Mouse (Mus musculus) neural tube, embryonic 11.5 days (tissue): ENCODE data around the gene Gnaz. TPM values are rescaled to one million over a fixed set of nuclear protein-coding genes. Genes with fewer than 3 reads are reported as not detected.
"Not testable (repeated sequence)": the region's sequence is repeated elsewhere in the genome, so short reads cannot be mapped to it uniquely, and the experiment has no call there.

Source experiments
- ATAC-seq: fragments of 200-750 bp; cut with Nextera tagmentation; 2 replicates; pipeline ENCODE4 v1.8.0; 2017; ENCODE audit warnings: moderate number of reproducible peaks, mild to moderate bottlenecking, moderate TSS enrichment, moderate library complexity; ENCODE audit not compliant: insufficient read depth, low FRiP score, low TSS enrichment
- DNase-seq: peaks from one replicate; pipeline ENCODE4 v3.0.0-alpha.2; 2015; ENCODE audit warnings: low spot score
- H3K27ac ChIP-seq: fragments of 300-500 bp; sonication (generic); 2 replicates; pipeline ENCODE4 v1.5.1; 2014; ENCODE audit warnings: low read depth, mild to moderate bottlenecking, low read length
- H3K27me3 ChIP-seq: fragments of 300-500 bp; sonication (generic); 2 replicates; pipeline ENCODE4 v1.6.1; 2014; ENCODE audit warnings: mild to moderate bottlenecking, low read length, mixed read lengths; ENCODE audit not compliant: control insufficient read depth, insufficient read depth
- H3K36me3 ChIP-seq: fragments of 300-500 bp; sonication (generic); 2 replicates; pipeline ENCODE4 v1.6.1; 2014; ENCODE audit warnings: mild to moderate bottlenecking, low read length, moderate library complexity, mixed read lengths; ENCODE audit not compliant: control insufficient read depth, insufficient read depth
- H3K4me1 ChIP-seq: fragments of 300-500 bp; sonication (generic); 2 replicates; pipeline ENCODE4 v1.6.1; 2014; ENCODE audit warnings: low read length, mixed read lengths; ENCODE audit not compliant: control insufficient read depth, insufficient read depth
- H3K4me2 ChIP-seq: fragments of 300-500 bp; sonication (generic); 2 replicates; pipeline ENCODE4 v1.6.1; 2014; ENCODE audit warnings: low read depth, mild to moderate bottlenecking, moderate library complexity
- H3K4me3 ChIP-seq: fragments of 300-500 bp; sonication (generic); 2 replicates; pipeline ENCODE4 v1.5.1; 2014; ENCODE audit warnings: low read depth, low read length
- H3K9ac ChIP-seq: fragments of 300-500 bp; sonication (generic); 2 replicates; pipeline ENCODE4 v1.6.1; 2014; ENCODE audit warnings: mild to moderate bottlenecking, low read length
- H3K9me3 ChIP-seq: fragments of 300-500 bp; sonication (generic); 2 replicates; pipeline ENCODE4 v1.6.1; 2016; ENCODE audit warnings: low read length; ENCODE audit not compliant: control insufficient read depth
- WGBS: fragments of 180-500 bp; shearing (Covaris S2); extraction: QIAGEN DNeasy Blood & Tissue Kit; methylation state at CpG from one replicate; pipeline ENCODE4 v1.1.7; 2014; 5-methylcytosine and 5-hydroxymethylcytosine counted together
- polyA plus RNA-seq: library from polyadenylated mRNA; unstranded; fragments of >200 nt; fragmentation: Nextera tagmentation; extraction: Ambion mirVana; gene quantifications from 2 replicates; pipeline ENCODE4 v1.2.1, GENCODE M21; 2014

Gene Gnaz
- polyA plus RNA-seq, 1 experiment from 2014 or later, result 16.0 TPM

DNA sequence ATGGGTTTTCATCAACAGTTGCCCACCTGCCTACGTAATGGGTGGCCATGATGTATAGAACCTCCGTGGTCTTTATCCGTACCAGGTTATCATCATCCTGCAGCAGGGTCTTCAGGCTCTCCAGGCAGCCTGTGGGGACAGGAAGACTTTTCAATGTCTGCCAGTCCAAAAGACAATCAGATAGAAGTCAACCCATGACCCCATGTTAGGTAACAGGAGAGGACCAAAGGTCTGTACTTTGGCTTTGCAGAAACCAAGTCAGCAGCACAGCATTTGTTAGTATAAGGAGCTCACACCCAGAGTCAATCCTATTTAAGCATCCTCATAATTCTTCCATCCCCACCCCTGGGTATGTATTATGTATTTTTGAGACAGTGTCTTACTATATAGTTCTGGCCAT lies 62.7 kb downstream of the Gnaz start:
- no peak overlapping the region for H3K4me2 ChIP-seq
- H3K9ac ChIP-seq, result no peak overlapping the region
- H3K9me3 ChIP-seq, result no peaks in the 10 kb centered on the region
- no peaks in the 10 kb centered on the region for H3K27me3 ChIP-seq
- no peak overlapping the region for H3K27ac ChIP-seq
- no peak for DNase-seq
- WGBS, result 87% methylated on average over 3 of the region's 3 CpGs
- ATAC-seq, result no peak
- no peaks in the 10 kb centered on the region for H3K36me3 ChIP-seq
- no peak overlapping the region for H3K4me3 ChIP-seq
- H3K4me1 ChIP-seq, result peaks cover 10% of the 10 kb centered on the region

DNA sequence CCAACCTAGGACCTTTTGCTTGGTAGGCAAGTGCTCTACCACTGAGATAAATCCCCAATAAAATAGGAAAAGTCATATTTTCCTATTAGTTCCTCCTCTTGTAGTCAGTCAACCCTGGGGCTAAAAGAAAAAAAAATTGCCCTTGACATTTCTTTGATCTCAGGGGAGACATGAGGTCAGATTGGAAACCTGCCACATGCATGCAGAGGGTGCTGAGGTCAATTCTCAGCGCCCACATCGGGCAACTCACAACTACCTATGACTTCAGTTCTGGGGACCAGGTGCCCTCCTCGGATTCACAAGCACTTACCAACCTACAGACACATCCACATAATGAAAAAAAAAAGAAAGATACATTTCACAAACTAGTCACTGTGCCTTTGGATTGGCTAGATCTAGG lies 63.3 kb downstream of the Gnaz start:
- 82% methylated on average over 3 of the region's 3 CpGs for WGBS
- Histone ChIP-seq H3K9me3 (no peaks in the 10 kb centered on the region), H3K27ac (no peak overlapping the region), H3K4me3 (no peak overlapping the region), H3K36me3 (no peaks in the 10 kb centered on the region), H3K27me3 (no peaks in the 10 kb centered on the region), H3K4me2 (no peak overlapping the region), H3K9ac (no peak overlapping the region), H3K4me1 (peaks cover 10% of the 10 kb centered on the region)
- DNase-seq (no peak), ATAC-seq (no peak)

DNA sequence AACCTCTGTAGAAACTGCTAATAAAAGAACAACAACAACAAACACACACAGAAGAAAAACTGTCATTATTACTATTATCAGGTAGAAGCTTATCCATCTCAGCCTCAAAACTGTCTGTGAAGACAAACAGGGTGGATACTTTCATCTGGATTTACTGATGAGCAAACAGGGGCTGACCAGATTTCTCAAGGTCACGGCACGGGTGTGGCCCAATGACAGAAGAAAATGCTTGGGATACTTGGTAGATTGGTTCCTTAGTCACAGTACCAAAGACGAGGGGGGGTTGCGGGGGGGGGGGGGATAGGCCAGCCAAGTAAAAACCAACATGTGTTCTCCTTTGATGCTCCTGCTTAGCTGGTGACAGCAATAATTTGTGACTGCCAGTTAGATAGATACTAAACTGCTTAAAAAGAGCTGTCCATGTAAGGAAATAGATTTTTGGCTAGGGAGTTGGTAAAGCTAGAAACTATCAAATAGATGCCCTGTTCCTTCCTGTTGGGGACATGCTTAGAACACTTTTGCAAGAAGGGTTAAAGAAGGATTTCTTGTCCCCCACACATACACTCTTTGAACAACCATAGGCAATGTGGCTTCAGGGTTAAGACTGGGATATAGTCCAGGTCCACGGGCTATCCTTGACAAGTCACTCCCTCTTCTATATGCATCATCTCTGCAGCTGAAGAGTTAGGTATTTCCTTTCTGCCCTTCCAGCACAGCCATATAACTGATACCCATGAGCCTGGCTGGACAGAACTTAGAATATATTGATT lies 64.6 kb downstream of the Gnaz start:
- H3K9me3 ChIP-seq, result no peaks in the 10 kb centered on the region
- ATAC-seq, result no peak
- peaks cover 15% of the 10 kb centered on the region for H3K4me1 ChIP-seq
- H3K9ac ChIP-seq, result no peak overlapping the region
- no peak overlapping the region for H3K4me2 ChIP-seq
- H3K36me3 ChIP-seq, result no peaks in the 10 kb centered on the region
- DNase-seq, result no peak
- no peaks in the 10 kb centered on the region for H3K27me3 ChIP-seq
- 78% methylated on average over 5 of the region's 5 CpGs for WGBS
- H3K27ac ChIP-seq, result no peak overlapping the region
- H3K4me3 ChIP-seq, result no peak overlapping the region

DNA sequence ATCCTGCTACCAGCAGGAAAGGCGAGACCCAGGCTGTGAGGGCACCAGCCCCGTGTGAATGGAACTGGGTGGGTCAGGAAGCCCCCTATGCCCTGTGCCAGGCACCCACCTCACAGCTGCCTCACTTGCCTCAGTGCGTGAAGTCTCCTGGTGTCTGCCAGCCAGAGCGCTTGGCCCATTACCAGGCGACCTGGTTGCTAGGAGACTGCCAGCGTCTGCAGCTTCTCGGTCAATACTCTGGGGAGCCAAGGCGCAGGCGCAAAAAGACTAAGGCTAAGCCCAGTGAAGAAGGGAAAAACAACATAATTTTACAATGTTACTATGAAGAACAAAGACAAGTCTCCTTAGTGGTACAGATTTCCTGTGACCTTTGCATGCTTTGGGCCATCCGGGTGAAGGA lies 65.4 kb downstream of the Gnaz start, which contains the start of gene Rsph14:
Gene Rsph14, minus strand, starts transcription at position 192 of the 400 bp plus-strand sequence.
- Histone ChIP-seq H3K4me3 (no peak within 1 kb of the TSS), H3K27me3 (no peaks in the 10 kb centered on the region), H3K4me1 (peaks cover 17% of the 10 kb centered on the region), H3K36me3 (no peaks in the 10 kb centered on the region), H3K27ac (no peak within 1 kb of the TSS), H3K9ac (no peak within 1 kb of the TSS), H3K9me3 (no peaks in the 10 kb centered on the region), H3K4me2 (no peak within 1 kb of the TSS)
- DNase-seq (peak; percentile 80), ATAC-seq (peak; percentile 28; the same call in 1 of the 2 replicates)
- 23% methylated on average over 10 of the region's 10 CpGs for WGBS

DNA sequence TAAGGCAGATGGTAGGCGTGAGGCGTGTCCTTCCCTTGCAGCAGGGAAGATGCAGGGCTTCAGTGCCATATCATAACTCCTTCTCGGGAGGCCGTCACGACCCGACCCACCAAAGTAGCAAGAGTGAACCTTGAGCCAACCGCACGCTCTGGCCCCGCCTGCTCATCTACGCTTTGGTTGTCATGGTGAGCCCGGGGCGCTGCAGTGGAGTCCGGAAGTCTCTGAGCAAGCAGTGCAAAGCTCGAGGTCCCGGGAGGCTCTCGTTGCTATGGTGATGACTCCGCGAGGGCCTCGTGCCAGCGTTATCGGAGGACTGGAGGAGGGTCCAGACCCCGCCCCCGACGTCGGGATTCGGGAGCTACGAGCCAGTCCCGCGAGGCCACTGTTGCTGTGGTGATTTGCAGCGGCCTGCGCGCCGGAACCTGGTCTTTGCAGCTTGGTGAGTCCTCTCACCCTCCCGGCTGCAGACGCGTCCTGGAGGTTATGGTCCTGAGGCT lies 70.0 kb downstream of the Gnaz start, which contains the start of gene Rab36:
Gene Rab36, plus strand, starts transcription at position 176 of the 497 bp plus-strand sequence.
- WGBS, result under 1% methylated on average over 36 of the region's 36 CpGs
- DNase-seq, result peak; percentile 99
- peaks cover 21% of the 10 kb centered on the region for H3K4me1 ChIP-seq

DNA sequence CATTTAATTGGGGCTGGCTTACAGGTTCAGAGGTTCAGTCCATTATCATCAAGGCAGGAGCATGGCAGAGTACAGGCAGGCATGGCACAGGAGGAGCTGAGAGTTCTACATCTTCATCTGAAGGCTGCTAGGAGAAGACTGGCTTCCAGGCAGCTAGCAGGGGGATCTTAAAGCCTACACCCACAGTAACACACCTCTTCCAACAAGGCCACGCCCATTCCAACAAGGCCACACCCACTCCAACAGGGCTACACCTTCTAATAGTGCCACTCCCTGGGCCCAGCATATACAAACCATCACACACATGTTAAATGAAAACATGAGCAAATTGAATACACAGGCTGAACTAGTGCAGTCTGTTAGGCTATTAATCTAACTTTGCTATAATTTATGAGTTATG lies 75.1 kb downstream of the Gnaz start:
- ATAC-seq, H3K9ac ChIP-seq, H3K4me3 ChIP-seq, H3K9me3 ChIP-seq, DNase-seq, H3K4me2 ChIP-seq, H3K27me3 ChIP-seq, H3K36me3 ChIP-seq, H3K27ac ChIP-seq, H3K4me1 ChIP-seq: not testable (repeated sequence)
- 17% methylated on average over 1 of the region's 1 CpGs for WGBS

More for the DNA sequence above, 70.0 kb downstream of the Gnaz start, which contains the start of gene Rab36:
- Histone ChIP-seq H3K36me3 (no peaks in the 10 kb centered on the region), H3K27ac (peak within 1 kb of the TSS; percentile 80), H3K4me3 (peak within 1 kb of the TSS; percentile 33), H3K4me2 (peak within 1 kb of the TSS; percentile 76), H3K27me3 (no peaks in the 10 kb centered on the region), H3K9me3 (no peaks in the 10 kb centered on the region), H3K9ac (peak within 1 kb of the TSS; percentile 69)
- ATAC-seq, result peak; percentile 96

DNA sequence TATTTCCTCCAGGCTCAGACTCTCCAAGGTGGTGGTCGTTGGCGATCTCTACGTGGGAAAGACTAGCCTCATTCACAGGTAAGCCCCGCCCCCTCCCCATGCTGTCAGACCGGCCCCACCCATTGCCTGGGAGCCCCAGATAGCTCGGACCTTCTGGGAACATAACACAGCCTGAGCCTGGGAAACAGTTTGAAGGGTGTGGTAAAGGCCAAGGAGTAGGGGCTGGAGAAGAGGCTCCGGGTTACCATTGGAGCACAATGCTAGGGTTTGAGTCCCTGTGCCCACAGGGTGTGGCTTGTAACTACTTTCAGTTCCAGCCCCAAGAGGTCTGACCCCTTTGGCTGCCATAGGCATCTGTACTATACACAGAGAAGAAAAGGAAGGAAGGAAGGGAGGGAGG lies 77.5 kb downstream of the Gnaz start:
- no peaks in the 10 kb centered on the region for H3K9me3 ChIP-seq
- DNase-seq (no peak), ATAC-seq (no peak)
- H3K4me3 ChIP-seq, result no peak overlapping the region
- no peak overlapping the region for H3K9ac ChIP-seq
- no peaks in the 10 kb centered on the region for H3K27me3 ChIP-seq
- WGBS, result 47% methylated on average over 7 of the region's 7 CpGs
- H3K4me2 ChIP-seq, result no peak overlapping the region
- no peaks in the 10 kb centered on the region for H3K36me3 ChIP-seq
- H3K4me1 ChIP-seq, result no peaks in the 10 kb centered on the region
- H3K27ac ChIP-seq, result no peak overlapping the region

DNA sequence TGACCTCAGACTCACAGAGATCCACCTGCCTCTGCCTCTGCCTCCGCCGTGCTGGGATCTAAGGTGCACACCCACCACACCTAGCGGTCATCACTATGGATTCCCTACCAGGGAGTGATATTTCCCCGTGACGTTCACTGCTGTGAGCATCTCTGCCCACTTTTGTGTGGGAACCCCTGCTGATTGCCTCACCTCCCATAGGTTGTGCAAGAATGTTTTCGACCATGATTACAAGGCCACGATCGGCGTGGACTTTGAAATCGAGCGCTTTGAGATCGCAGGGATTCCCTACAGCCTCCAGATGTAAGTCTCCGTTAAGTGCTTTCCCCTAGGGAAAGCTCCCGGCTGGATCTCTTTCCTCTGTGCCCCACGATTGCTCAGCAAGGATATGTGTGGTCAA lies 78.9 kb downstream of the Gnaz start:
- no peak for ATAC-seq
- WGBS, result 89% methylated on average over 15 of the region's 15 CpGs
- no peaks in the 10 kb centered on the region for H3K36me3 ChIP-seq
- DNase-seq, result no peak
- H3K4me1 ChIP-seq, result no peaks in the 10 kb centered on the region
- H3K27ac ChIP-seq, result no peak overlapping the region
- no peak overlapping the region for H3K4me3 ChIP-seq
- no peaks in the 10 kb centered on the region for H3K9me3 ChIP-seq
- H3K27me3 ChIP-seq, result no peaks in the 10 kb centered on the region
- no peak overlapping the region for H3K4me2 ChIP-seq
- H3K9ac ChIP-seq, result no peak overlapping the region

DNA sequence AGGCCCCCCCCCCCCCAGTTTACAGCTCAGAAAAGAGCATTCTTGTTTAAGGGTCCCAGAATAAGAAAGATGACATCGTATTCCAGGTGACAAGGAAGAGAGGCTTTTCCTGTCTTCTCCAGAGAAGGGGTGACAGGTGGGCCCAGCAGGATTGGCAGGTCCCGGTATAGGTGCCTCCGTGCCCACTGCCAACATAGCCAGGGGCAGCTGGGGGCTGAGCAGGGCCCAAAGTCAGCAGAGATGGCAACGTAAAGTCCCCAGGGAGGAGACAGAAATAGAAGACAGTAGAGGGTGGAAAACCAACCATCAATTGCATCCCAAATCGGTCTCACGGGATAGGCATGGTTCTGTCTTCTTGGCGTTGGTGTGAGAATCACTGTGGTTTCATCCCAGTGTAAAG lies 81.7 kb downstream of the Gnaz start:
- WGBS, result 93% methylated on average over 7 of the region's 7 CpGs
- DNase-seq (no peak), ATAC-seq (no peak)
- no peaks in the 10 kb centered on the region for H3K9me3 ChIP-seq
- H3K4me1 ChIP-seq, result no peaks in the 10 kb centered on the region
- no peak overlapping the region for H3K4me3 ChIP-seq
- no peaks in the 10 kb centered on the region for H3K27me3 ChIP-seq
- no peak overlapping the region for H3K4me2 ChIP-seq
- H3K27ac ChIP-seq, result no peak overlapping the region
- no peak overlapping the region for H3K9ac ChIP-seq
- H3K36me3 ChIP-seq, result no peaks in the 10 kb centered on the region
